Mouse (Mus musculus) midbrain, postnatal 0 days (tissue): ENCODE measurements around the gene Rap2a. TPM values are rescaled to one million over a fixed set of nuclear protein-coding genes. Genes with fewer than 3 reads are reported as not detected.
A peak's percentile ranks its signal among the peaks of the same experiment; 100 is the strongest.

Experiments
- ATAC-seq: fragments of 200-750 bp; cut with Nextera tagmentation; 2 replicates; pipeline ENCODE4 v1.8.0; 2017; ENCODE audit warnings: moderate number of reproducible peaks, mild to moderate bottlenecking, moderate TSS enrichment, moderate library complexity; ENCODE audit not compliant: low FRiP score
- DNase-seq: peaks from one replicate; pipeline ENCODE4 v3.0.0-alpha.2; 2015; ENCODE audit warnings: low spot score
- H3K27ac ChIP-seq: fragments of 300-500 bp; sonication (generic); 2 replicates; pipeline ENCODE4 v1.5.1; 2014; ENCODE audit warnings: low read depth, mild to moderate bottlenecking, low read length, mixed read lengths
- H3K27me3 ChIP-seq: fragments of 300-500 bp; sonication (generic); 2 replicates; pipeline ENCODE4 v1.6.1; 2014; ENCODE audit warnings: low read length, control low read depth, mixed read lengths; ENCODE audit not compliant: insufficient read depth
- H3K36me3 ChIP-seq: fragments of 300-500 bp; sonication (generic); 2 replicates; pipeline ENCODE4 v1.6.1; 2014; ENCODE audit warnings: low read length, control low read depth, mixed read lengths; ENCODE audit not compliant: insufficient read depth
- H3K4me1 ChIP-seq: fragments of 300-500 bp; sonication (generic); 2 replicates; pipeline ENCODE4 v1.6.1; 2014; ENCODE audit warnings: mild to moderate bottlenecking, control low read depth, antibody characterized with exemption, low read length, mixed read lengths; ENCODE audit not compliant: insufficient read depth
- H3K4me2 ChIP-seq: fragments of 300-500 bp; sonication (generic); 2 replicates; pipeline ENCODE4 v1.6.1; 2014; ENCODE audit warnings: low read depth, mild to moderate bottlenecking, low read length, mixed read lengths; ENCODE audit not compliant: poor library complexity, severe bottlenecking
- H3K4me3 ChIP-seq: fragments of 300-500 bp; sonication (generic); 2 replicates; pipeline ENCODE4 v1.5.1; 2014; ENCODE audit warnings: low read depth, mild to moderate bottlenecking, low read length, moderate library complexity
- H3K9ac ChIP-seq: fragments of 300-500 bp; sonication (generic); replicated peaks from 2 replicates; pipeline ENCODE4 v1.6.1; 2014; ENCODE audit warnings: mild to moderate bottlenecking, low read length, moderate library complexity, mixed read lengths; ENCODE audit not compliant: poor library complexity, severe bottlenecking
- H3K9me3 ChIP-seq: fragments of 300-500 bp; sonication (generic); 2 replicates; pipeline ENCODE4 v1.6.1; 2016; ENCODE audit warnings: low read length, control low read depth
- CTCF ChIP-seq: IDR thresholded peaks from 2 replicates; pipeline ENCODE4 v1.5.1; 2016; ENCODE audit warnings: antibody characterized with exemption, mild to moderate bottlenecking
- WGBS: fragments of 180-500 bp; shearing (Covaris S2); extraction: QIAGEN DNeasy Blood & Tissue Kit; methylation state at CpG from one replicate; pipeline ENCODE4 v1.1.7; 2014; 5-methylcytosine and 5-hydroxymethylcytosine counted together
- polyA plus RNA-seq: library from polyadenylated mRNA; unstranded; fragments of >200 nt; fragmentation: Nextera tagmentation; extraction: Ambion mirVana; gene quantifications from 2 replicates; pipeline ENCODE4 v1.2.1, GENCODE M21; 2015
- total RNA-seq: library from RNA; depleted of rRNA; stranded (reverse); fragments of >200 nt; gene quantifications from 2 replicates; pipeline ENCODE4 v1.2.3, GENCODE M21; 2014

Gene Rap2a
- total and polyA plus RNA-seq, 2 experiments from 2014 or later, result 25.6 to 50.4 TPM

GRCm38 (mm10) chr14:120441256-120441655 lies 37.0 kb upstream of the Rap2a start:
- no peak for DNase-seq
- no peaks in the 10 kb centered on the region for H3K9me3 ChIP-seq
- H3K4me1 ChIP-seq, result no peaks in the 10 kb centered on the region
- H3K27me3 ChIP-seq, result no peaks in the 10 kb centered on the region
- 76% methylated on average over 4 of the region's 4 CpGs for WGBS
- H3K27ac ChIP-seq, result no peak overlapping the region
- no peak overlapping the region for H3K4me3 ChIP-seq
- no peak overlapping the region for H3K4me2 ChIP-seq
- TF ChIP-seq CTCF, result no peak
- H3K36me3 ChIP-seq, result no peaks in the 10 kb centered on the region
- H3K9ac ChIP-seq, result no peak overlapping the region
- no peak for ATAC-seq

- H3K4me3 ChIP-seq, result no peak overlapping the region
- H3K27me3 ChIP-seq, result no peaks in the 10 kb centered on the region
- no peak overlapping the region for H3K9ac ChIP-seq
- H3K27ac ChIP-seq, result no peak overlapping the region
- H3K9me3 ChIP-seq, result no peaks in the 10 kb centered on the region
- no peak overlapping the region for H3K4me2 ChIP-seq
- TF ChIP-seq CTCF, result no peak
- ATAC-seq (no peak), DNase-seq (peak; percentile 16)
- H3K4me1 ChIP-seq, result no peaks in the 10 kb centered on the region
- no peaks in the 10 kb centered on the region for H3K36me3 ChIP-seq
- 86% methylated on average over 13 of the region's 13 CpGs for WGBS
Measured at GRCm38 (mm10) chr14:120441836-120442235, 36.4 kb upstream of the Rap2a start.

- Histone ChIP-seq H3K27me3 (no peaks in the 10 kb centered on the region), H3K4me3 (no peak overlapping the region), H3K4me1 (no peaks in the 10 kb centered on the region), H3K27ac (no peak overlapping the region), H3K9me3 (0 out of 2 replicates have a peak, but pooled peaks cover 3% of the 10 kb centered on the region), H3K4me2 (no peak overlapping the region), H3K36me3 (no peaks in the 10 kb centered on the region), H3K9ac (no peak overlapping the region)
- peak; percentile 33 for DNase-seq
- no peak for TF ChIP-seq CTCF
- no peak for ATAC-seq
- WGBS, result 74% methylated on average over 7 of the region's 7 CpGs
Measured at GRCm38 (mm10) chr14:120454221-120454620, 24.0 kb upstream of the Rap2a start.

- no peaks in the 10 kb centered on the region for H3K27me3 ChIP-seq
- no peaks in the 10 kb centered on the region for H3K4me1 ChIP-seq
- no peak for TF ChIP-seq CTCF
- H3K4me3 ChIP-seq, result no peak overlapping the region
- WGBS, result 92% methylated on average over 3 of the region's 3 CpGs
- ATAC-seq, result no peak
- no peak overlapping the region for H3K9ac ChIP-seq
- H3K36me3 ChIP-seq, result no peaks in the 10 kb centered on the region
- no peak overlapping the region for H3K27ac ChIP-seq
- H3K9me3 ChIP-seq, result no peaks in the 10 kb centered on the region
- H3K4me2 ChIP-seq, result no peak overlapping the region
- no peak for DNase-seq
Measured at GRCm38 (mm10) chr14:120463938-120464727, 14.1 kb upstream of the Rap2a start.

- 81% methylated on average over 4 of the region's 4 CpGs for WGBS
- Histone ChIP-seq H3K9ac (no peak overlapping the region), H3K4me3 (no peak overlapping the region), H3K4me1 (no peaks in the 10 kb centered on the region), H3K36me3 (no peaks in the 10 kb centered on the region), H3K27me3 (no peaks in the 10 kb centered on the region), H3K27ac (no peak overlapping the region), H3K9me3 (no peaks in the 10 kb centered on the region), H3K4me2 (no peak overlapping the region)
- no peak for ATAC-seq
- no peak for DNase-seq
- no peak for TF ChIP-seq CTCF
Measured at GRCm38 (mm10) chr14:120466816-120467215, 11.4 kb upstream of the Rap2a start.

- DNase-seq (no peak), ATAC-seq (no peak)
- H3K9me3 ChIP-seq, result no peaks in the 10 kb centered on the region
- WGBS, result 88% methylated on average over 14 of the region's 14 CpGs
- H3K27ac ChIP-seq, result no peak overlapping the region
- H3K27me3 ChIP-seq, result no peaks in the 10 kb centered on the region
- H3K4me3 ChIP-seq, result no peak overlapping the region
- no peaks in the 10 kb centered on the region for H3K36me3 ChIP-seq
- no peak for TF ChIP-seq CTCF
- no peaks in the 10 kb centered on the region; the same call in 1 of the 2 replicates for H3K4me1 ChIP-seq
- H3K9ac ChIP-seq, result no peak overlapping the region
- no peak overlapping the region for H3K4me2 ChIP-seq
Measured at GRCm38 (mm10) chr14:120469126-120469790, 9.0 kb upstream of the Rap2a start.
